In genomic region chr13:108159963-108160362, GRCm38 (mm10) we compare ENCODE assay signal across 7 mouse cellular contexts. TPM values are rescaled to one million over a fixed set of nuclear protein-coding genes. Genes with fewer than 3 reads are reported as not detected.
DNase-seq lines count a peak whose midpoint lies in the region; ATAC-seq and TF ChIP-seq lines count a peak whose summit lies in the region.

No protein-coding gene starts in this region.

- H3K9me3 ChIP-seq in lung, postnatal 0 days (ENCODE audit: low read length): no peaks in the 10 kb centered on the region
- H3K9me3 ChIP-seq in intestine, postnatal 0 days (ENCODE audit: control insufficient read depth): no peaks in the 10 kb centered on the region
- H3K9me3 ChIP-seq in stomach, embryonic 16.5 days (replicated peaks; ENCODE audit: control insufficient read depth, low read length): no peaks in the 10 kb centered on the region

- no peak overlapping the region for H3K9ac ChIP-seq in lung, postnatal 0 days (replicated peaks; ENCODE audit: low read depth)
- H3K9ac ChIP-seq in intestine, postnatal 0 days (ENCODE audit: low read depth, low read length): no peak overlapping the region
- H3K9ac ChIP-seq in stomach, embryonic 16.5 days (ENCODE audit: low read length): no peak overlapping the region

- WGBS in lung, postnatal 0 days: 49% methylated on average over 7 of the region's 7 CpGs
- 51% methylated on average over 7 of the region's 7 CpGs for WGBS in intestine, postnatal 0 days
- 52% methylated on average over 7 of the region's 7 CpGs for WGBS in stomach, embryonic 16.5 days

- no peak overlapping the region for H3K4me2 ChIP-seq in lung, postnatal 0 days (replicated peaks; ENCODE audit: low read depth, low read length)
- peak overlapping the region; percentile 13; the same call in 1 of the 2 replicates for H3K4me2 ChIP-seq in intestine, postnatal 0 days (replicated peaks; ENCODE audit: low read depth)
- peak overlapping the region; percentile 24; the same call in 1 of the 2 replicates for H3K4me2 ChIP-seq in stomach, embryonic 16.5 days (ENCODE audit: low read depth, low read length)

- H3K4me1 ChIP-seq in lung, postnatal 0 days (ENCODE audit: insufficient read depth, low read depth, low read length): 0 out of 2 replicates have a peak, but pooled peaks cover 6% of the 10 kb centered on the region
- no peaks in the 10 kb centered on the region for H3K4me1 ChIP-seq in intestine, postnatal 0 days (replicated peaks; ENCODE audit: control insufficient read depth, insufficient read depth, low read length)
- H3K4me1 ChIP-seq in stomach, embryonic 16.5 days (ENCODE audit: control insufficient read depth, insufficient read depth, low read length): peaks cover 16% of the 10 kb centered on the region

- TF ChIP-seq EP300 in lung, postnatal 0 days (IDR thresholded peaks at IDR 0.05): no peak

- H3K27ac ChIP-seq in lung, postnatal 0 days (ENCODE audit: low read length): no peak overlapping the region
- H3K27ac ChIP-seq in intestine, postnatal 0 days (ENCODE audit: low read depth, low read length): no peak overlapping the region
- H3K27ac ChIP-seq in stomach, embryonic 16.5 days (ENCODE audit: low read length): no peak overlapping the region

- no peaks in the 10 kb centered on the region for H3K36me3 ChIP-seq in lung, postnatal 0 days (ENCODE audit: insufficient read depth, low read length)
- peaks cover 17% of the 10 kb centered on the region for H3K36me3 ChIP-seq in intestine, postnatal 0 days (ENCODE audit: control insufficient read depth, insufficient read depth)
- H3K36me3 ChIP-seq in stomach, embryonic 16.5 days (ENCODE audit: control insufficient read depth, insufficient read depth, low read length): no peaks in the 10 kb centered on the region; the same call in 1 of the 2 replicates

- peak; percentile 52 for DNase-seq in lung, postnatal 0 days (ENCODE audit: low spot score)
- DNase-seq in lung, postnatal 10 days: no peak
- DNase-seq in c-Kit-positive CD71-positive TER-119-positive erythroid progenitor cells, embryonic 14.5 days (ENCODE audit: low spot score): peak; percentile 36
- no peak for DNase-seq in layer of hippocampus, postnatal 10 days (ENCODE audit: low spot score in 2 of 2)

- peak; percentile 43; the same call in 1 of the 2 replicates for TF ChIP-seq CTCF in lung, postnatal 0 days (IDR thresholded peaks at IDR 0.05)
- peak; percentile 65 for TF ChIP-seq CTCF in intestine, postnatal 0 days (IDR thresholded peaks at IDR 0.05; ENCODE audit: low read depth)

- no peak for ATAC-seq in lung, postnatal 0 days
- ATAC-seq in intestine, postnatal 0 days: no peak
- ATAC-seq in stomach, embryonic 16.5 days (ENCODE audit: insufficient read depth, low FRiP score): no peak
- no peak for ATAC-seq in activated CD4-positive, CD25-positive, alpha-beta regulatory T cell, adult 4 months

- H3K4me3 ChIP-seq in lung, postnatal 0 days (ENCODE audit: low read depth, low read length): no peak overlapping the region
- no peak overlapping the region for H3K4me3 ChIP-seq in intestine, postnatal 0 days (ENCODE audit: low read depth, low read length)
- H3K4me3 ChIP-seq in stomach, embryonic 16.5 days (replicated peaks; ENCODE audit: low read length): no peak overlapping the region

- H3K27me3 ChIP-seq in lung, postnatal 0 days (replicated peaks; ENCODE audit: insufficient read depth, low read length): no peaks in the 10 kb centered on the region
- H3K27me3 ChIP-seq in intestine, postnatal 0 days (replicated peaks; ENCODE audit: control insufficient read depth, insufficient read depth, low read length): no peaks in the 10 kb centered on the region
- no peaks in the 10 kb centered on the region for H3K27me3 ChIP-seq in stomach, embryonic 16.5 days (ENCODE audit: control insufficient read depth, insufficient read depth, low read length)

RNA-seq across cellular contexts. Expression of gene Ercc8, which starts 1.4 kb away (rescaled TPM):
- polyA plus RNA-seq in lung, postnatal 0 days (2015; fragmentation: Nextera tagmentation; extraction: Ambion mirVana): 8.3 and 9.0 TPM in 2 replicates
- 6.8 and 8.0 TPM in 2 replicates for polyA plus RNA-seq in intestine, postnatal 0 days (2015; fragmentation: Nextera tagmentation; extraction: Ambion mirVana)
- 14.5 and 15.9 TPM in 2 replicates for polyA plus RNA-seq in stomach, embryonic 16.5 days (2015; fragmentation: Nextera tagmentation; extraction: Ambion mirVana)
- 10 to 100 TPM in 1 of 2 experiments, 1 to 10 TPM in 1; 8.3 to 10.7 TPM for polyA plus RNA-seq in activated CD4-positive, CD25-positive, alpha-beta regulatory T cell, adult 4 months (2017; shearing (Covaris generic))
- 10 to 100 TPM; 28.0 to 30.0 TPM for total RNA-seq in layer of hippocampus, postnatal 10 days (2021)

RNA-seq across cellular contexts. Expression of gene Ndufaf2, which starts 1.5 kb away (rescaled TPM):
- 35.7 and 37.2 TPM in 2 replicates for polyA plus RNA-seq in lung, postnatal 0 days (2015; fragmentation: Nextera tagmentation; extraction: Ambion mirVana)
- 39.2 and 39.4 TPM in 2 replicates for polyA plus RNA-seq in intestine, postnatal 0 days (2015; fragmentation: Nextera tagmentation; extraction: Ambion mirVana)
- 56.9 and 57.1 TPM in 2 replicates for polyA plus RNA-seq in stomach, embryonic 16.5 days (2015; fragmentation: Nextera tagmentation; extraction: Ambion mirVana)
- polyA plus RNA-seq in activated CD4-positive, CD25-positive, alpha-beta regulatory T cell, adult 4 months (2017; shearing (Covaris generic)): 10 to 100 TPM; 36.9 to 39.8 TPM
- 10 to 100 TPM; 25.9 to 26.4 TPM for total RNA-seq in layer of hippocampus, postnatal 10 days (2021)

RNA-seq across cellular contexts. Expression of gene Elovl7, which starts 54.2 kb away (rescaled TPM):
- 10.1 and 12.9 TPM in 2 replicates for polyA plus RNA-seq in lung, postnatal 0 days (2015; fragmentation: Nextera tagmentation; extraction: Ambion mirVana)
- polyA plus RNA-seq in intestine, postnatal 0 days (2015; fragmentation: Nextera tagmentation; extraction: Ambion mirVana): 9.9 and 10.8 TPM in 2 replicates
- polyA plus RNA-seq in stomach, embryonic 16.5 days (2015; fragmentation: Nextera tagmentation; extraction: Ambion mirVana): 28.4 and 38.5 TPM in 2 replicates
- polyA plus RNA-seq in activated CD4-positive, CD25-positive, alpha-beta regulatory T cell, adult 4 months (2017; shearing (Covaris generic)): under 1 TPM in 1 of 2 experiments, not detected in 1; 0.15 TPM
- 1 to 10 TPM; 5.0 to 6.5 TPM for total RNA-seq in layer of hippocampus, postnatal 10 days (2021)

Comparison
In these comparisons a context has a peak if more than half of its experiments do, and no peak if none do; other contexts are left out.
1. DNase-seq: peak in lung, postnatal 0 days (single experiment) and c-Kit-positive CD71-positive TER-119-positive erythroid progenitor cells, embryonic 14.5 days (single experiment); none in lung, postnatal 10 days (single experiment) and layer of hippocampus, postnatal 10 days (0 of 2).